Mouse (Mus musculus) liver, embryonic 12.5 days (tissue): ENCODE results near the gene Lrp1. TPM values are rescaled to one million over a fixed set of nuclear protein-coding genes. Genes with fewer than 3 reads are reported as not detected.
A peak's percentile ranks its signal among the peaks of the same experiment; 100 is the strongest.

ENCODE experiments used
- ATAC-seq: fragments of 200-750 bp; cut with Nextera tagmentation; 2 replicates; pipeline ENCODE4 v1.8.0; 2017; ENCODE audit warnings: moderate number of reproducible peaks, mild to moderate bottlenecking, moderate library complexity
- H3K27ac ChIP-seq: fragments of 300-500 bp; sonication (generic); 2 replicates; pipeline ENCODE4 v1.5.1; 2016; ENCODE audit warnings: mild to moderate bottlenecking
- H3K27me3 ChIP-seq: fragments of 300-500 bp; sonication (generic); replicated peaks from 2 replicates; pipeline ENCODE4 v1.6.1; 2016; ENCODE audit warnings: mild to moderate bottlenecking, moderate library complexity
- H3K36me3 ChIP-seq: fragments of 300-500 bp; sonication (generic); 2 replicates; pipeline ENCODE4 v1.6.1; 2016; ENCODE audit warnings: mild to moderate bottlenecking, moderate library complexity
- H3K4me1 ChIP-seq: fragments of 300-500 bp; sonication (generic); 2 replicates; pipeline ENCODE4 v1.6.1; 2016
- H3K4me2 ChIP-seq: fragments of 300-500 bp; sonication (generic); 2 replicates; pipeline ENCODE4 v1.6.1; 2016; ENCODE audit warnings: mild to moderate bottlenecking, moderate library complexity
- H3K4me3 ChIP-seq: fragments of 300-500 bp; sonication (generic); 2 replicates; pipeline ENCODE4 v1.5.1; 2016; ENCODE audit warnings: mild to moderate bottlenecking, moderate library complexity
- H3K9ac ChIP-seq: fragments of 300-500 bp; sonication (generic); 2 replicates; pipeline ENCODE4 v1.6.1; 2016; ENCODE audit warnings: mild to moderate bottlenecking, moderate library complexity
- H3K9me3 ChIP-seq: fragments of 300-500 bp; sonication (generic); replicated peaks from 2 replicates; pipeline ENCODE4 v1.6.1; 2016; ENCODE audit warnings: mild to moderate bottlenecking, moderate library complexity
- WGBS: fragments of 180-500 bp; shearing (Covaris S2); methylation state at CpG from one replicate; pipeline ENCODE4 v1.1.7; 2016; ENCODE audit not compliant: insufficient replicate concordance; 5-methylcytosine and 5-hydroxymethylcytosine counted together
- polyA plus RNA-seq: library from polyadenylated mRNA; unstranded; fragments of >200 nt; fragmentation: Nextera tagmentation; extraction: Ambion mirVana; gene quantifications from 2 replicates; pipeline ENCODE4 v1.2.1, GENCODE M21; 2016

Gene Lrp1
- 22.8 and 26.5 TPM in 2 replicates for polyA plus RNA-seq

- H3K36me3 ChIP-seq: no peaks in the 10 kb centered on the region
- peak within 1 kb of the TSS; percentile 79 for H3K27ac ChIP-seq
- peak within 1 kb of the TSS; percentile 59 for H3K9ac ChIP-seq
- peaks cover 55% of the 10 kb centered on the region for H3K4me1 ChIP-seq
- ATAC-seq: peak; percentile 33; the same call in 1 of the 2 replicates
- peaks cover 73% of the 10 kb centered on the region for H3K27me3 ChIP-seq
- WGBS: 4% methylated on average over 26 of the region's 32 CpGs
- H3K4me3 ChIP-seq: peak within 1 kb of the TSS; percentile 56
- no peaks in the 10 kb centered on the region for H3K9me3 ChIP-seq
- peak within 1 kb of the TSS; percentile 72 for H3K4me2 ChIP-seq
These were observed at the start of gene Lrp1 for GRCm38 (mm10) chr10:127620406-127621190. Lrp1 (minus strand) TSS chr10:127621148.

GRCm38 (mm10) chr10:127670185-127670584, 49.2 kb upstream of the Lrp1 start:
- H3K4me1 ChIP-seq: peaks cover 37% of the 10 kb centered on the region
- peaks cover 46% of the 10 kb centered on the region for H3K27me3 ChIP-seq
- H3K9me3 ChIP-seq: no peaks in the 10 kb centered on the region
- H3K4me2 ChIP-seq: no peak overlapping the region
- H3K36me3 ChIP-seq: no peaks in the 10 kb centered on the region
- 51% methylated on average over 2 of the region's 2 CpGs for whole genome bisulfite sequencing
- H3K9ac ChIP-seq: no peak overlapping the region
- no peak overlapping the region for H3K27ac ChIP-seq
- no peak overlapping the region for H3K4me3 ChIP-seq
- ATAC-seq: no peak

GRCm38 (mm10) chr10:127669170-127669569, 48.2 kb upstream of the Lrp1 start:
- Histone ChIP-seq H3K9ac (no peak overlapping the region), H3K36me3 (no peaks in the 10 kb centered on the region), H3K9me3 (no peaks in the 10 kb centered on the region), H3K27me3 (peaks cover 56% of the 10 kb centered on the region), H3K4me3 (no peak overlapping the region), H3K27ac (no peak overlapping the region), H3K4me1 (peaks cover 43% of the 10 kb centered on the region), H3K4me2 (peak overlapping the region; percentile 79)
- WGBS: 32% methylated on average over 7 of the region's 7 CpGs
- ATAC-seq: no peak

- H3K9ac ChIP-seq: peak within 1 kb of the TSS; percentile 52
- peak within 1 kb of the TSS; percentile 72 for H3K27ac ChIP-seq
These were observed 47.4 kb upstream of the Lrp1 start, which contains the start of gene Nab2 for GRCm38 (mm10) chr10:127668093-127669050. Nab2 (minus strand) TSS chr10:127668568.

GRCm38 (mm10) chr10:127667269-127668092, 46.5 kb upstream of the Lrp1 start:
- H3K27me3 ChIP-seq: peaks cover 73% of the 10 kb centered on the region
- peak overlapping the region; percentile 79 for H3K4me2 ChIP-seq
- peak overlapping the region; percentile 51 for H3K9ac ChIP-seq
- 1% methylated on average over 33 of the region's 35 CpGs for WGBS
- H3K27ac ChIP-seq: peak overlapping the region; percentile 72
- peak; percentile 45 for ATAC-seq
- H3K36me3 ChIP-seq: no peaks in the 10 kb centered on the region
- H3K4me1 ChIP-seq: peaks cover 60% of the 10 kb centered on the region
- H3K4me3 ChIP-seq: peak overlapping the region; percentile 60
- no peaks in the 10 kb centered on the region for H3K9me3 ChIP-seq

More at GRCm38 (mm10) chr10:127668093-127669050, 47.4 kb upstream of the Lrp1 start, which contains the start of gene Nab2:
- H3K4me2 ChIP-seq: peak within 1 kb of the TSS; percentile 79
- peaks cover 64% of the 10 kb centered on the region for H3K27me3 ChIP-seq
- H3K9me3 ChIP-seq: no peaks in the 10 kb centered on the region
- peaks cover 51% of the 10 kb centered on the region for H3K4me1 ChIP-seq
- no peaks in the 10 kb centered on the region for H3K36me3 ChIP-seq
- ATAC-seq: 0 out of 2 replicates have a peak, but pooled peaks have one; percentile 4
- peak within 1 kb of the TSS; percentile 60 for H3K4me3 ChIP-seq
- 4% methylated on average over 40 of the region's 40 CpGs for WGBS

- Histone ChIP-seq H3K9ac (peak within 1 kb of the TSS; percentile 51), H3K36me3 (no peaks in the 10 kb centered on the region), H3K27ac (peak within 1 kb of the TSS; percentile 72), H3K4me3 (peak within 1 kb of the TSS; percentile 60), H3K9me3 (no peaks in the 10 kb centered on the region), H3K4me1 (peaks cover 67% of the 10 kb centered on the region), H3K27me3 (peaks cover 81% of the 10 kb centered on the region), H3K4me2 (peak within 1 kb of the TSS; percentile 79)
- ATAC-seq: peak; percentile 27
- WGBS: under 1% methylated on average over 70 of the region's 73 CpGs
These were observed 45.7 kb upstream of the Lrp1 start, which contains the start of gene Nemp1 for GRCm38 (mm10) chr10:127666501-127667268. Nemp1 (plus strand) TSS chr10:127666901.

GRCm38 (mm10) chr10:127665366-127666181, 44.6 kb upstream of the Lrp1 start:
- peaks cover 78% of the 10 kb centered on the region for H3K4me1 ChIP-seq
- ATAC-seq: no peak
- H3K4me3 ChIP-seq: peak overlapping the region; percentile 60
- H3K27me3 ChIP-seq: peaks cover 86% of the 10 kb centered on the region
- H3K9me3 ChIP-seq: no peaks in the 10 kb centered on the region
- H3K4me2 ChIP-seq: peak overlapping the region; percentile 79
- peaks cover 5% of the 10 kb centered on the region; the same call in 1 of the 2 replicates for H3K36me3 ChIP-seq
- peak overlapping the region; percentile 51 for H3K9ac ChIP-seq
- 8% methylated on average over 14 of the region's 14 CpGs for WGBS
- H3K27ac ChIP-seq: no peak overlapping the region

- Histone ChIP-seq H3K27ac (no peak overlapping the region), H3K4me1 (peaks cover 79% of the 10 kb centered on the region), H3K9me3 (no peaks in the 10 kb centered on the region), H3K4me2 (peak overlapping the region; percentile 79), H3K4me3 (peak overlapping the region; percentile 60; the same call in 1 of the 2 replicates), H3K36me3 (peaks cover 10% of the 10 kb centered on the region), H3K9ac (0 out of 2 replicates have a peak overlapping the region, but pooled peaks have one; percentile 43), H3K27me3 (peaks cover 86% of the 10 kb centered on the region)
- no peak for ATAC-seq
- WGBS: 29% methylated on average over 13 of the region's 13 CpGs
These were observed 43.9 kb upstream of the Lrp1 start for GRCm38 (mm10) chr10:127664891-127665290.

- Histone ChIP-seq H3K27ac (no peak overlapping the region), H3K4me2 (0 out of 2 replicates have a peak overlapping the region, but pooled peaks have one; percentile 5), H3K9me3 (no peaks in the 10 kb centered on the region), H3K9ac (no peak overlapping the region), H3K4me3 (no peak overlapping the region), H3K27me3 (peaks cover 80% of the 10 kb centered on the region), H3K36me3 (peaks cover 17% of the 10 kb centered on the region), H3K4me1 (peaks cover 72% of the 10 kb centered on the region)
- ATAC-seq: no peak
- 19% methylated on average over 16 of the region's 16 CpGs for WGBS
These were observed 43.2 kb upstream of the Lrp1 start for GRCm38 (mm10) chr10:127664166-127664565.

GRCm38 (mm10) chr10:127663590-127663989, 42.6 kb upstream of the Lrp1 start:
- no peak overlapping the region for H3K9ac ChIP-seq
- peaks cover 67% of the 10 kb centered on the region for H3K4me1 ChIP-seq
- no peak overlapping the region for H3K4me3 ChIP-seq
- WGBS: 31% methylated on average over 5 of the region's 5 CpGs
- H3K4me2 ChIP-seq: no peak overlapping the region
- ATAC-seq: no peak
- H3K27ac ChIP-seq: no peak overlapping the region
- H3K27me3 ChIP-seq: peaks cover 74% of the 10 kb centered on the region
- H3K36me3 ChIP-seq: peaks cover 21% of the 10 kb centered on the region
- no peaks in the 10 kb centered on the region for H3K9me3 ChIP-seq
